Mouse (Mus musculus) intestine, embryonic 16.5 days (tissue): ENCODE results near the gene Paqr9. TPM values are rescaled to one million over a fixed set of nuclear protein-coding genes. Genes with fewer than 3 reads are reported as not detected.

Experiments used
- ATAC-seq: fragments of 200-750 bp; cut with Nextera tagmentation; 2 replicates; pipeline ENCODE4 v1.8.0; 2017; ENCODE audit warnings: moderate TSS enrichment, moderate library complexity
- H3K27ac ChIP-seq: fragments of 300-500 bp; sonication (generic); 2 replicates; pipeline ENCODE4 v1.5.1; 2014; ENCODE audit warnings: mild to moderate bottlenecking, low read length
- H3K27me3 ChIP-seq: fragments of 300-500 bp; sonication (generic); replicated peaks from 2 replicates; pipeline ENCODE4 v1.6.1; 2014; ENCODE audit warnings: low read length, control low read depth, mixed read lengths; ENCODE audit not compliant: control insufficient read depth, insufficient read depth
- H3K36me3 ChIP-seq: fragments of 300-500 bp; sonication (generic); 2 replicates; pipeline ENCODE4 v1.6.1; 2014; ENCODE audit warnings: low read length, control low read depth; ENCODE audit not compliant: control insufficient read depth, insufficient read depth
- H3K4me1 ChIP-seq: fragments of 300-500 bp; sonication (generic); 2 replicates; pipeline ENCODE4 v1.6.1; 2014; ENCODE audit warnings: low read length, control low read depth, mixed read lengths; ENCODE audit not compliant: control insufficient read depth, insufficient read depth
- H3K4me2 ChIP-seq: fragments of 300-500 bp; sonication (generic); 2 replicates; pipeline ENCODE4 v1.6.1; 2014; ENCODE audit warnings: low read depth, low read length, control low read depth
- H3K4me3 ChIP-seq: fragments of 300-500 bp; sonication (generic); 2 replicates; pipeline ENCODE4 v1.5.1; 2014; ENCODE audit warnings: mild to moderate bottlenecking, low read length
- H3K9ac ChIP-seq: fragments of 300-500 bp; sonication (generic); 2 replicates; pipeline ENCODE4 v1.6.1; 2014; ENCODE audit warnings: low read depth, low read length
- H3K9me3 ChIP-seq: fragments of 300-500 bp; sonication (generic); 2 replicates; pipeline ENCODE4 v1.6.1; 2016; ENCODE audit warnings: low read length, control low read depth; ENCODE audit not compliant: control insufficient read depth
- WGBS: fragments of 180-500 bp; shearing (Covaris S2); extraction: QIAGEN DNeasy Blood & Tissue Kit; methylation state at CpG from one replicate; pipeline ENCODE4 v1.1.7; 2014; 5-methylcytosine and 5-hydroxymethylcytosine counted together
- polyA plus RNA-seq: library from polyadenylated mRNA; unstranded; fragments of >200 nt; fragmentation: Nextera tagmentation; extraction: Ambion mirVana; gene quantifications from 2 replicates; pipeline ENCODE4 v1.2.1, GENCODE M21; 2015

Paqr9 gene
- polyA plus RNA-seq, 1 experiment from 2014 or later, result 0.67 TPM

DNA sequence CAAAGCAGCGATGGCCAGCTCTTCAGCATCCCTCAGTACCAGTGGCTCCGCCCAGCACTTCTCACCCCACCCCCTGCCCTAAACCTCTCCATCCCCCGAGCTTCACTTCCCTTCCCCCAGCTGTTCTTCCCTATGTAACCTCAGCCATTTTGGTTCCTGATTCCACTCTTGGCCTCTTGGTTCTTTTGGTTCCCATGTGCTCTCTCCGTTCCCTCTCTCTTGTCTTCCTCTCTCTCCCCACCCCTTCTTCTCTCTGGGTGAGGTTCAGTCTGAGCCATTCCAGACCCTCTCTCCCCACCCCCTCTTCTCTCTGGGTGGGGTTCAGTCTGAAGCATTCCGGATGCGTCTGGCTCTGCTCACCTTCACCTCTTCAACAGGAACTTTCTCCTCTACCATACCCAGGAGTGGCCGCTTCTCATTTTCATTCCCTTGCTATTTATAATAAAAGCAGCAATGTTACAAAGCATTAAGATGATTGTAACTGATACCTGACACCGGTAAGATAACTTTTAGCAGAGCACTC, 52.9 kb downstream of the Paqr9 start:
- ATAC-seq, result no peak
- Histone ChIP-seq H3K27me3 (no peaks in the 10 kb centered on the region), H3K36me3 (no peaks in the 10 kb centered on the region), H3K27ac (no peak overlapping the region), H3K9ac (no peak overlapping the region), H3K4me1 (no peaks in the 10 kb centered on the region), H3K9me3 (0 out of 2 replicates have a peak, but pooled peaks cover 2% of the 10 kb centered on the region), H3K4me3 (no peak overlapping the region), H3K4me2 (no peak overlapping the region)
- WGBS, result 67% methylated on average over 8 of the region's 8 CpGs

DNA sequence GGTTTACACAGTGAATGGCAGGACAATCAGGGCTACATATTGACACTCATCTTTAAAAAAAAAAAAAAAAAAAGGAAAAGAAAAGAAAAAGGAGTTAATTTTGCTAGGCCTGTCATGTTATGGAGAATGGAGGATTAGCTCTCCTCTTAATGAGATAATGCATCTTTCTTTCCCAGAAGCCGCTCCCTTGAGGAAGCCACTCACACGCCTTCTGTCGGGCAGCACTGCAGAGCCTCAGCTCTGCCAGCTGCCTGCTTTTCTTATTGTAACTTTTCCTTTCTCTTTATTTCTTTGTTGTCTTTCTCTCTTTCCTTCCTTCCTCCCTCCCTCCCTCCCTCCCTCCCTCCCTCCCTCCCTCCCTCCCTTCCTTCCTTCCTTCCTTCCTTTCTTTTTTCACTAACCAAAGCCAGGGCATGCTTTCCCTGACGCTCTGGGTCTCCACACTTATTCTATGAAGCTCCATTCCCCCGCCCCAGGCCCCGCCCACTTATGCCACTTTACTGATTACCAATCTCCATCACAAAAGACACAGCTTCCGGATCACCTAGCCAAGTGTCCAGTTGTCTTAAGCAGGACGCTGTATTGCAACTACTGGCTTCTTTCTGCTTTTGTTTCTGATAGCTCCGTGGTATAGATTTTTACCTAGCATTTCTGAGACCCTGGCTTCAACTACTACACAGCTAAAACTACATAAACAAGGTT, 54.1 kb downstream of the Paqr9 start:
- Histone ChIP-seq H3K4me3 (no peak overlapping the region), H3K27me3 (no peaks in the 10 kb centered on the region), H3K27ac (no peak overlapping the region), H3K36me3 (no peaks in the 10 kb centered on the region), H3K9me3 (0 out of 2 replicates have a peak, but pooled peaks cover 2% of the 10 kb centered on the region), H3K4me2 (no peak overlapping the region), H3K4me1 (no peaks in the 10 kb centered on the region), H3K9ac (no peak overlapping the region)
- ATAC-seq, result no peak
- 28% methylated on average over 9 of the region's 9 CpGs for WGBS

DNA sequence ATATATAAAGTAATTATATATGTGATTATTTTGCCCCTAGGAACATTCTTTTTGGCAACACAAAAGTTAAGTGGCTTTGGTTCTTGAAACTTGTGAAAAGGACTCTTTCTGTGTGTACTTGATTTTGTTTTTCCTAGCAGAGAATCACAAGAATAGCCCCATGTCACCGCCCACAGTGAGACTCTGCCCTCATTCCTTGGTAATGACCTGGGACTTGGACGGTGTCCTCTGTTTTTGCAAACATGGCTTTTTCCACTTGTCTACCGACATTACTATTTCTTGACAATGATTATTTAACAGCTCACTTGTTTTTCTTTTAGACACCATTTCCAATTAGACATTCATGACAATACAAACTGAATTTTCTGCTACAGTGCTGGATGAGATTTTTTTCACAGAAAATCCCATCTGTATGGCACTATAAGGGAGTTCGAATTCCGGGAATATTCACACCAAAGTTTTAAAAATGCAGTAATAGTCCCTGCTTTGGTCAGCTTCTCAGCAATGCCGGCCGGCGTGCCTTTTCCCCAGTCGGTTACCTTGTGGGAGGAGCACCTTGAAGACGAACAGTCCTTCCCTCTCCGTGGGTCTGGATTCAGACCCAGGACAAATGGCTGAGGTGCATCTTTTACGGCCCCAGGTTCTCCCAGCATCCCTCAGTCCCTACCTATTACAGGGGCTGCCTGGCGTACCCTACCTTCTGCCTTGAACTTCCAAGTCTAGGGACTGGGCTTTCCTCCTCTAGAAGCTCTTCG, 55.6 kb downstream of the Paqr9 start:
- H3K4me3 ChIP-seq, result no peak overlapping the region
- no peaks in the 10 kb centered on the region for H3K27me3 ChIP-seq
- no peak for ATAC-seq
- no peak overlapping the region for H3K9ac ChIP-seq
- no peaks in the 10 kb centered on the region for H3K36me3 ChIP-seq
- H3K4me2 ChIP-seq, result no peak overlapping the region
- 71% methylated on average over 14 of the region's 14 CpGs for WGBS
- no peaks in the 10 kb centered on the region for H3K4me1 ChIP-seq
- H3K27ac ChIP-seq, result no peak overlapping the region
- 0 out of 2 replicates have a peak, but pooled peaks cover 2% of the 10 kb centered on the region for H3K9me3 ChIP-seq

GRCm38 (mm10) chr9:95615961-95616360, 56.5 kb downstream of the Paqr9 start:
- no peak for ATAC-seq
- Histone ChIP-seq H3K4me2 (no peak overlapping the region), H3K4me1 (no peaks in the 10 kb centered on the region), H3K36me3 (no peaks in the 10 kb centered on the region), H3K4me3 (no peak overlapping the region), H3K9me3 (no peaks in the 10 kb centered on the region), H3K27ac (no peak overlapping the region), H3K9ac (no peak overlapping the region), H3K27me3 (no peaks in the 10 kb centered on the region)
- 62% methylated on average over 3 of the region's 3 CpGs for WGBS

Other genes starting within 250 kb of the Paqr9 start
- 3.7 and 4.1 TPM in 2 replicates for gene Chst2, start 152.9 kb upstream of the Paqr9 start, polyA plus RNA-seq
- gene U2surp, start 47.7 kb upstream of the Paqr9 start, polyA plus RNA-seq, result 103 and 109 TPM in 2 replicates
- 0.40 and 0.89 TPM in 2 replicates for gene Pcolce2, start 77.9 kb downstream of the Paqr9 start, polyA plus RNA-seq
- 0.75 and 2.0 TPM in 2 replicates for gene Trpc1, start 190.7 kb downstream of the Paqr9 start, polyA plus RNA-seq